Mouse (Mus musculus) hindbrain, embryonic 14.5 days (tissue): ENCODE results near the gene Angptl4. TPM values are rescaled to one million over a fixed set of nuclear protein-coding genes. Genes with fewer than 3 reads are reported as not detected.

Source experiments
- ATAC-seq: fragments of 200-750 bp; cut with Nextera tagmentation; 2 replicates; pipeline ENCODE4 v1.8.0; 2017; ENCODE audit warnings: moderate number of reproducible peaks, mild to moderate bottlenecking, moderate TSS enrichment, moderate library complexity; ENCODE audit not compliant: low FRiP score
- DNase-seq: peaks from one replicate; pipeline ENCODE4 v3.0.0-alpha.2; 2015; ENCODE audit warnings: low spot score
- H3K27ac ChIP-seq: fragments of 300-500 bp; sonication (generic); 2 replicates; pipeline ENCODE4 v1.5.1; 2014; ENCODE audit warnings: mild to moderate bottlenecking, moderate library complexity
- H3K27me3 ChIP-seq: fragments of 300-500 bp; sonication (generic); 2 replicates; pipeline ENCODE4 v1.6.1; 2014; ENCODE audit warnings: mild to moderate bottlenecking, low read length, mixed read lengths; ENCODE audit not compliant: control insufficient read depth, insufficient read depth
- H3K36me3 ChIP-seq: fragments of 300-500 bp; sonication (generic); replicated peaks from 2 replicates; pipeline ENCODE4 v1.6.1; 2014; ENCODE audit not compliant: control insufficient read depth, insufficient read depth
- H3K4me1 ChIP-seq: fragments of 300-500 bp; sonication (generic); replicated peaks from 2 replicates; pipeline ENCODE4 v1.6.1; 2014; ENCODE audit warnings: antibody characterized with exemption, low read length, mixed read lengths; ENCODE audit not compliant: control insufficient read depth, insufficient read depth
- H3K4me2 ChIP-seq: fragments of 300-500 bp; sonication (generic); replicated peaks from 2 replicates; pipeline ENCODE4 v1.6.1; 2014; ENCODE audit warnings: mild to moderate bottlenecking, moderate library complexity
- H3K4me3 ChIP-seq: fragments of 300-500 bp; sonication (generic); replicated peaks from 2 replicates; pipeline ENCODE4 v1.5.1; 2014; ENCODE audit warnings: mild to moderate bottlenecking, low read length
- H3K9ac ChIP-seq: fragments of 300-500 bp; sonication (generic); 2 replicates; pipeline ENCODE4 v1.6.1; 2014
- H3K9me3 ChIP-seq: fragments of 300-500 bp; sonication (generic); 2 replicates; pipeline ENCODE4 v1.6.1; 2016; ENCODE audit warnings: low read length; ENCODE audit not compliant: control insufficient read depth
- WGBS: fragments of 180-500 bp; shearing (Covaris S2); extraction: QIAGEN DNeasy Blood & Tissue Kit; methylation state at CpG from one replicate; pipeline ENCODE4 v1.1.7; 2014; 5-methylcytosine and 5-hydroxymethylcytosine counted together
- polyA plus RNA-seq: library from polyadenylated mRNA; unstranded; fragments of >200 nt; fragmentation: Nextera tagmentation; extraction: Ambion mirVana; gene quantifications from 2 replicates; pipeline ENCODE4 v1.2.1, GENCODE M21; 2014

Angptl4 gene
- polyA plus RNA-seq, 1 experiment from 2014 or later = 25.1 TPM

DNA sequence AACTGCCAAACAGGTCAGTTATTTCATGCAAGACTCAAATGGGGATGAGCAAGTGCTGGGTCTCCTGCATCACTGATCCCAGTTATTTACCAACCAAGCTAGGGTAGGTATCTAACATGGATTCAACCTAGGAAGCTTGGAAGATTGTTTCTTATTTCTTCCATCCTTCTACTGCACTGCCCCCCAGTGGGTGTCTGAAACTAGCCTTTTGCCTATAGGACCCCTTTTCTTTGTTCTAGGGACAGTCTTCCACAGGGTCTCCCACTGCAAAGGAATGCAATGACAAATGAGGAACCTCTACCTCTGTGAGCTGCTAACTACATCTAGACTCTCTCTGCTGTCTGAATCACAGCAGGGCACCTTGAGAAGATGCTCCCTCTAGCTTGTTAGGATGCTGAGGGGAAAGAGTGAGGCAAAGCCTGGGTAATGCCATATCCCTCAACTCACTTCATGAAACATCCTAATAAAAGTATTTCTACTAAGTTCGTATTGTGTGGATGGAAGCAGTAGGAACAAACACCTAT is 40.9 kb upstream of the Angptl4 start:
- no peak for DNase-seq
- Histone ChIP-seq H3K27ac (no peak overlapping the region), H3K4me3 (no peak overlapping the region), H3K4me2 (peak overlapping the region; percentile 75), H3K36me3 (peaks cover 44% of the 10 kb centered on the region), H3K9ac (peak overlapping the region; percentile 83; the same call in 1 of the 2 replicates), H3K9me3 (no peaks in the 10 kb centered on the region), H3K27me3 (no peaks in the 10 kb centered on the region), H3K4me1 (peaks cover 33% of the 10 kb centered on the region)
- 81% methylated on average over 1 of the region's 1 CpGs for WGBS
- ATAC-seq = no peak

DNA sequence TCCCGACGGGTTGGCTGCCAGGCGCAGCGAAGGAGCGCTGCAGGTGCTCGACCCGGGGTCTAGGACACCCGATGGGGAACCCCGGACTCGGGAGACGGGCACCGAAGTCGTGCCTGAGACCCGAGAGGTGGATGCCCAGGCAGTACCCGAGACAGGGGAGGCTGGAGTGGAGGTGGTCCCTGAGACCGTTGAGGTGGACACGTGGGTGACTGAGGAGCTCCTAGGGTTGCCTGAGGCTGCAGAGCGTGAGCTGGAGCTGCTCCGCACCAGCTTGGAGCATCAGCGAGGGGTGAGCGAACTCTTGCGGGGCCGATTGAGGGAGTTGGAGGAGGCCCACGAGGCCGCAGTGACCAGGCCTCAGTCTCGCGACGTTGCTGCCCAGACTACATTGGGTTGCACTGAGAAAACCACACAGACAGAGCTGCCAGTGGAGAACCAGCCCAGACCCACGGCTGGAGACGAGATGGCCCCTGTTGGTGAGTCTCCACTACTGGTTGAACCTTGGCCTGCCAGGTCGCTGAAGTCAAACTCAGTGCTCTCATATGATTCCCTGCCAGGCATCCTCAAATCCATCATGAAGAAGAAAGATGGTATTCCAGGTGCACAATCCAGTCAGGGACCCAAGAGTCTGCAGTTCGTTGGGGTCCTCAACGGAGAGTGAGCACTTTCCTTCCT is 36.5 kb upstream of the Angptl4 start:
- peak; percentile 28 for DNase-seq
- H3K4me2 ChIP-seq = peak overlapping the region; percentile 96

DNA sequence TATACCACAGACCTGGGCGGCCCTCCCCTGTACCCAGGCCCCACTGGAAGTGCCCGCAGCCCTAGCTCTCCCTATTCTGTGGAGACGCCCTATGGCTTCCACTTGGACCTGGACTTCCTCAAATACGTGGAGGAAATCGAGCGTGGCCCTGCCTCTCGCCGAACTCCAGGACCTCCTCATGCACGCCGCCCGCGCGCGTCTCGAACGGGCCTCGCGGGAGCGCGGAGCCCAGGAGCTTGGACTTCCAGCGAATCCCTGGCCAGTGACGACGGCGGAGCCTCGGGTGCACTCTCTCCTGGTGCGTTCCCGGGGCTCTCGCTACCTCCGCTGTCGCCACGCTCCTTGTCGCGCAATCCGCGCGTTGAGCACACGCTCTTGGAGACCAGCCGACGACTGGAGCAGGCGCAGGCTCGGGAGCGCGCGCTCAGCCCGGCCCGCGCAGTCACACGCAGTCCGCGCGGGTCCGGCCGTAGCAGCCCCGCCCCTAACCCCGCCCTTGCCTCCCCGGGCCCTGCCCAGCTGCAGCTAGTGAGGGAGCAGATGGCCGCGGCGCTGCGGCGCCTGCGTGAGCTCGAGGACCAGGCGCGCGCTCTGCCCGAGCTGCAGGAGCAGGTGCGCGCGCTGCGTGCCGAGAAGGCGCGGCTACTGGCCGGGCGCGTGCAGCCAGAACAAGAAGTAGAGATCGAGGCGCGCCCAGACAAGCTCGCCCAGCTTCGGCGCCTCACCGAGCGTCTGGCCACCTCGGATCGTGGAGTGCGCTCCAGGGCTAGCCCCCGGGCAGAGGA is 35.7 kb upstream of the Angptl4 start:
- peaks cover 38% of the 10 kb centered on the region for H3K36me3 ChIP-seq

More for the DNA sequence above, 36.5 kb upstream of the Angptl4 start:
- Histone ChIP-seq H3K4me3 (peak overlapping the region; percentile 56), H3K27ac (peak overlapping the region; percentile 86), H3K4me1 (peaks cover 17% of the 10 kb centered on the region), H3K36me3 (peaks cover 44% of the 10 kb centered on the region), H3K27me3 (no peaks in the 10 kb centered on the region), H3K9ac (peak overlapping the region; percentile 85), H3K9me3 (no peaks in the 10 kb centered on the region)
- ATAC-seq = peak; percentile 54; the same call in 1 of the 2 replicates
- WGBS = 15% methylated on average over 33 of the region's 33 CpGs

DNA sequence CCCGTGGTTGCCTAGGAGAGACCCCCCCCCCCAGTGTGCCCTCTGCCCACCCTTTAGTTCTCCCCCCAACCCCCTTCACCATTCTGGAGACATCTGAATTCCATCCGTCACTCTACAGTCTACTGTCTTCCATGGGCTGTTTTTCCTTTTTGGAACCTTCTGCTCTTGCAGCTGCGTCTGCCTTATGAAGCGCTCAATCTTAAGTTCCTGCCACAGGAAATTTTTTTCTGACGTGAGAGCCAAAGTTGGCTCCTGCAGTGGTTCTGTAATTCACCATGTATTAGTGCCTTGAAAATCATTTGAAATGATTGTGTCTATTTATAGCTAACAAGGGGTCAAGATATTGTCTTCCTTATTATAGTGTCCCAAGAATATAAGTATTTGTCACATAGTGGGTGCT is 35.0 kb upstream of the Angptl4 start:
- Histone ChIP-seq H3K9me3 (no peaks in the 10 kb centered on the region), H3K4me1 (peaks cover 9% of the 10 kb centered on the region), H3K4me2 (peak overlapping the region; percentile 96), H3K9ac (peak overlapping the region; percentile 85), H3K27ac (no peak overlapping the region), H3K27me3 (no peaks in the 10 kb centered on the region), H3K4me3 (peak overlapping the region; percentile 56), H3K36me3 (peaks cover 30% of the 10 kb centered on the region)
- ATAC-seq = no peak
- WGBS = 69% methylated on average over 5 of the region's 5 CpGs
- DNase-seq = no peak

More for the DNA sequence above, 35.7 kb upstream of the Angptl4 start:
- Histone ChIP-seq H3K27me3 (no peaks in the 10 kb centered on the region), H3K27ac (peak overlapping the region; percentile 86), H3K4me1 (peaks cover 12% of the 10 kb centered on the region), H3K9me3 (no peaks in the 10 kb centered on the region), H3K4me2 (peak overlapping the region; percentile 96), H3K4me3 (peak overlapping the region; percentile 56), H3K9ac (peak overlapping the region; percentile 85)
- DNase-seq (peak; percentile 94), ATAC-seq (peak; percentile 97)
- WGBS = 1% methylated on average over 87 of the region's 89 CpGs

DNA sequence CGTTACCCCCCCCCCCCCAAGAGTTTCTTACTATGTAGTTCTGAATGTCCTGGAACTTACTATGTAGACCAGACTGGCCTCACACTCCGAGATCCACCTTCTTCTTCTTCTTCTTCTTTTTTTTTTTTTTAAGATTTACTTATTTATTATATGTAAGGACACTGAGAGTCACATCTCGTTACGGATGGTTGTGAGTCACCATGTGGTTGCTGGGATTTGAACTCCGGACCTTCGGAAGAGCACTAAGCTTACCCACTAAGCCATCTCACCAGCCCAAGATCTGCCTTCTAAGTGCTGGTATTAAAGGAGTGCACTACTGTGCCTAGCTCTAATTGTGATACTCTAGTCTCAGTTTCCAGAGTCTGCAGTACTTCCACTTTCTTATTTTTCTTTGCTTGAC is 33.8 kb upstream of the Angptl4 start:
- WGBS = 94% methylated on average over 5 of the region's 6 CpGs
- ATAC-seq = no peak
- Histone ChIP-seq H3K27ac (no peak overlapping the region), H3K27me3 (peaks cover 4% of the 10 kb centered on the region; the same call in 1 of the 2 replicates), H3K4me1 (peaks cover 16% of the 10 kb centered on the region), H3K9ac (no peak overlapping the region), H3K4me3 (no peak overlapping the region), H3K9me3 (no peaks in the 10 kb centered on the region), H3K4me2 (no peak overlapping the region), H3K36me3 (peaks cover 18% of the 10 kb centered on the region)
- DNase-seq = no peak

DNA sequence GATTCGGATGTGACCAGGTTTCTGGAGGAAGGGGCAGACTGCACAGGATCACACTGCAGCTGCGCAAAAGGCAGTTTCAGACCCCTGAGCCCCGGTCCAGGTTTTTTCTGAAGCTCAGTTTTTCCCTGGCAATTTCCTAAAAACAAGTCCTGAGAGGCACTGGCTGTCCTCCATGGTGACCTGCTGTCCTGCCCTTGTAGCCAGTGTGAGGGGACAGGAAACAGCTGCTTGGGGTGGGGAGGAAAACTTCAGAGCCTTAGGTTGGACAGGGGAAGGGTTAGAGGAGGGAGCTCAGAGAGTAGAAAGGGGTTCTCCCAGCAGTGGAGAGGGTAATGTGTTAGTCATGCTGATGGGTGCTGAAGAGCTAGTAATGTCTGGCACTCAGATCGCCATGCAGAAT is 31.4 kb upstream of the Angptl4 start:
- 67% methylated on average over 4 of the region's 4 CpGs for WGBS
- no peaks in the 10 kb centered on the region for H3K9me3 ChIP-seq
- ATAC-seq = no peak
- no peak overlapping the region for H3K27ac ChIP-seq
- peaks cover 4% of the 10 kb centered on the region; the same call in 1 of the 2 replicates for H3K27me3 ChIP-seq
- no peak overlapping the region for H3K4me2 ChIP-seq
- peaks cover 9% of the 10 kb centered on the region for H3K4me1 ChIP-seq
- no peak for DNase-seq
- H3K36me3 ChIP-seq = no peaks in the 10 kb centered on the region
- H3K4me3 ChIP-seq = no peak overlapping the region
- H3K9ac ChIP-seq = no peak overlapping the region

DNA sequence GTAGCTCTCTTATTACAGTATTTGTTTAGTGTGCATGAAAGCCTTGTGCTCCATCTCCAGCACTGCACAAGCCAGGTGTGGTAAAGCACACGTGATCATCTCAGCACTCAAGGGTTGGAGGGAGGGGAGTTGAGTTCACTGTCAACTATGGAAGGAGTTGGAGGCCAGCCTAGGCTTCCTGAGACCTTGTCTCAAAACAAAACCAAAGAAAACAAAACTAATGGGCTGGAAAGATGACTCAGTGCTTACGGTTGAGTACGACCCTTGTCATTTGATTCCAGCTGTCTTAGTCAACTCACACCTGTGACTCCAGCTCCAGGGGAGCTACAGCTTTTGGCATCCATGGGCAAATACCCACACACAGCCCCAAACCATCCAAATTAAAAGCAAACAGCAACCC is 30.8 kb upstream of the Angptl4 start:
- Histone ChIP-seq H3K4me2 (no peak overlapping the region), H3K27me3 (peaks cover 4% of the 10 kb centered on the region; the same call in 1 of the 2 replicates), H3K36me3 (no peaks in the 10 kb centered on the region), H3K4me3 (no peak overlapping the region), H3K9me3 (no peaks in the 10 kb centered on the region), H3K27ac (no peak overlapping the region), H3K9ac (no peak overlapping the region), H3K4me1 (peaks cover 7% of the 10 kb centered on the region)
- 63% methylated on average over 3 of the region's 3 CpGs for WGBS
- DNase-seq = no peak
- no peak for ATAC-seq

DNA sequence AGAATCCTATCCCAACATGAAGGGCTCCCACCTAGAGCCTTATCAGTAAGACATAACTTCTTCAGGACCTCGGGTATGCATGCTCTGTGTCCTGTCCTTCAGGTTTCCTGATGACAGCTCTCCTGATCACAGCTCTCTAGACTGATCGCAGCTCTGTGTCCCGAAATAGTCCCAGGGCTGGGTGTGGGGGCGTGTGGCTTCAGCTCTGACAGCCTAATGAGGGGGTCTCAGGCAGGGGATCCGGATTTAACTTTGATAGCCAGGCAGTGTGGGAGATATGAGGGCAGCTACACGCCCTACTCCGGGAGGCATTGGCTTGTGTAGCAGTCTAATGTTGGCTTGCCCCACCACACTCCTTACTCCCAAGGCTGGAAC is 29.5 kb upstream of the Angptl4 start:
- H3K4me3 ChIP-seq = peak overlapping the region; percentile 56
- peaks cover 4% of the 10 kb centered on the region; the same call in 1 of the 2 replicates for H3K27me3 ChIP-seq
- peak overlapping the region; percentile 79 for H3K4me2 ChIP-seq
- 38% methylated on average over 7 of the region's 7 CpGs for WGBS
- peaks cover 7% of the 10 kb centered on the region for H3K4me1 ChIP-seq
- H3K27ac ChIP-seq = no peak overlapping the region
- ATAC-seq = peak; percentile 7; the same call in 1 of the 2 replicates
- no peak for DNase-seq
- no peaks in the 10 kb centered on the region for H3K9me3 ChIP-seq
- no peaks in the 10 kb centered on the region for H3K36me3 ChIP-seq
- H3K9ac ChIP-seq = peak overlapping the region; percentile 52; the same call in 1 of the 2 replicates
